Mouse (Mus musculus): Measurements from ENCODE around the gene Gm11487.
"Not testable (repeated sequence)": the region's sequence is repeated elsewhere in the genome, so short reads cannot be mapped to it uniquely, and the experiment has no call there.

The Gm11487 gene

GRCm38 (mm10) chr4:73404972-73405371 is at the start of gene Gm11487:
Gene Gm11487, minus strand, starts transcription at chr4:73405072.
- DNase-seq: not testable (repeated sequence)

GRCm38 (mm10) chr4:73444715-73445114 is 39.8 kb upstream of the Gm11487 start:
- no peak for DNase-seq

GRCm38 (mm10) chr4:73442568-73442967 is 37.7 kb upstream of the Gm11487 start:
- DNase-seq: no peak

- DNase-seq: no peak
Observed at GRCm38 (mm10) chr4:73425903-73426302, 21.0 kb upstream of the Gm11487 start.

GRCm38 (mm10) chr4:73423049-73423448 is 18.2 kb upstream of the Gm11487 start:
- no peak for DNase-seq

- DNase-seq: no peak
Observed at GRCm38 (mm10) chr4:73366534-73366933, 38.3 kb downstream of the Gm11487 start.
